Mouse (Mus musculus) cerebellum, adult 2 months (tissue): ENCODE measurements around the gene Hoxb1.

ENCODE experiments used
- CTCF ChIP-seq: fragments of 200-500 bp; IDR thresholded peaks from 2 replicates; pipeline ENCODE4 v1.5.1; 2011; ENCODE audit warnings: low read depth, mild to moderate bottlenecking, control low read depth, low read length, moderate library complexity, borderline replicate concordance; ENCODE audit not compliant: insufficient read depth
- POLR2A ChIP-seq: fragments of 200-500 bp; IDR thresholded peaks from 2 replicates; pipeline ENCODE4 v1.6.1; 2011; ENCODE audit warnings: low read length, control low read depth, borderline replicate concordance; ENCODE audit not compliant: insufficient read depth

- no peak for TF ChIP-seq CTCF
- no peak for TF ChIP-seq POLR2A
These were observed 15.8 kb upstream of the Hoxb1 start for GRCm38 (mm10) chr11:96349491-96350340.
